Mouse (Mus musculus) lung, adult 2 months (tissue): ENCODE data around the gene Slc41a1. TPM values are rescaled to one million over a fixed set of nuclear protein-coding genes. Genes with fewer than 3 reads are reported as not detected.

Experiments
- DNase-seq: peaks from one replicate; pipeline ENCODE4 v3.0.0; 2022
- H3K4me1 ChIP-seq: fragments of 200-500 bp; 2 replicates; pipeline ENCODE4 v1.6.1; 2011; ENCODE audit warnings: low read length; ENCODE audit not compliant: control insufficient read depth, insufficient read depth
- H3K4me3 ChIP-seq: fragments of 200-500 bp; replicated peaks from 2 replicates; pipeline ENCODE3; 2011; ENCODE audit warnings: low read depth, mild to moderate bottlenecking, control low read depth, low read length; ENCODE audit errors: extremely low read depth
- CTCF ChIP-seq: fragments of 200-500 bp; IDR thresholded peaks from 2 replicates; pipeline ENCODE4 v1.5.1; 2011; ENCODE audit warnings: mild to moderate bottlenecking, low read length, control low read depth; ENCODE audit not compliant: insufficient read depth
- POLR2A ChIP-seq: fragments of 200-500 bp; IDR thresholded peaks from 2 replicates; pipeline ENCODE4 v1.6.1; 2011; ENCODE audit warnings: low read depth, mild to moderate bottlenecking, control low read depth, low read length, borderline replicate concordance; ENCODE audit errors: extremely low read depth
- WGBS: fragments of 180-500 bp; shearing (Covaris S2); methylation state at CpG from one replicate; pipeline ENCODE4 v1.1.7; 2018; 5-methylcytosine and 5-hydroxymethylcytosine counted together
- polyA plus RNA-seq: library from polyadenylated mRNA; depleted of rRNA; stranded (reverse); fragments of >200 nt; gene quantifications from 2 replicates; pipeline ENCODE4 v1.2.3, GENCODE M21; 2012; rRNA removed

The Slc41a1 gene
- 48.5 and 61.2 TPM in 2 replicates for polyA plus RNA-seq

GRCm38 (mm10) chr1:131827207-131827786 lies at the start of gene Slc41a1:
Gene Slc41a1, plus strand, starts transcription at chr1:131827493.
- no peak for DNase-seq
- peaks cover 12% of the 10 kb centered on the region for H3K4me1 ChIP-seq
- H3K4me3 ChIP-seq = peak within 1 kb of the TSS; percentile 90
- 3% methylated on average over 25 of the region's 25 CpGs for WGBS
- no peak for TF ChIP-seq CTCF
- TF ChIP-seq POLR2A = no peak; the same call in 1 of the 2 replicates

- no peak for DNase-seq
- Histone ChIP-seq H3K4me1 (no peaks in the 10 kb centered on the region), H3K4me3 (no peak overlapping the region)
- WGBS = 55% methylated on average over 3 of the region's 3 CpGs
- TF ChIP-seq POLR2A = no peak
- no peak for TF ChIP-seq CTCF
Observed at GRCm38 (mm10) chr1:131794591-131794990, 32.7 kb upstream of the Slc41a1 start.

GRCm38 (mm10) chr1:131795171-131795570 lies 32.1 kb upstream of the Slc41a1 start:
- no peak for DNase-seq
- TF ChIP-seq CTCF (no peak), POLR2A (no peak)
- H3K4me1 ChIP-seq = no peaks in the 10 kb centered on the region
- 76% methylated on average over 3 of the region's 3 CpGs for WGBS
- no peak overlapping the region for H3K4me3 ChIP-seq

GRCm38 (mm10) chr1:131797202-131797909 lies 29.9 kb upstream of the Slc41a1 start, which contains the start of gene Pm20d1:
Gene Pm20d1, plus strand, starts transcription at chr1:131797381.
- Histone ChIP-seq H3K4me3 (peak within 1 kb of the TSS; percentile 58), H3K4me1 (no peaks in the 10 kb centered on the region)
- TF ChIP-seq POLR2A = peak; percentile 43; the same call in 1 of the 2 replicates
- no peak for TF ChIP-seq CTCF
- DNase-seq = peak; percentile 51
- WGBS = 17% methylated on average over 26 of the region's 26 CpGs

GRCm38 (mm10) chr1:131800001-131800400 lies 27.3 kb upstream of the Slc41a1 start:
- Histone ChIP-seq H3K4me3 (no peak overlapping the region), H3K4me1 (no peaks in the 10 kb centered on the region)
- no peak for DNase-seq
- TF ChIP-seq CTCF = no peak
- no peak for TF ChIP-seq POLR2A
- WGBS = 48% methylated on average over 1 of the region's 1 CpGs

GRCm38 (mm10) chr1:131801071-131801470 lies 26.2 kb upstream of the Slc41a1 start:
- 91% methylated on average over 8 of the region's 8 CpGs for WGBS
- no peak overlapping the region for H3K4me3 ChIP-seq
- TF ChIP-seq CTCF (no peak), POLR2A (no peak)
- no peaks in the 10 kb centered on the region for H3K4me1 ChIP-seq
- no peak for DNase-seq

- DNase-seq = no peak
Observed at GRCm38 (mm10) chr1:131802652-131803051, 24.6 kb upstream of the Slc41a1 start.

GRCm38 (mm10) chr1:131804166-131804565 lies 23.1 kb upstream of the Slc41a1 start:
- Histone ChIP-seq H3K4me1 (no peaks in the 10 kb centered on the region), H3K4me3 (no peak overlapping the region)
- no peak for DNase-seq
- no peak for TF ChIP-seq CTCF
- WGBS = 91% methylated on average over 3 of the region's 3 CpGs

More at GRCm38 (mm10) chr1:131802652-131803051, 24.6 kb upstream of the Slc41a1 start:
- TF ChIP-seq CTCF = no peak
- no peak for TF ChIP-seq POLR2A
- H3K4me1 ChIP-seq = no peaks in the 10 kb centered on the region
- WGBS = 65% methylated on average over 5 of the region's 5 CpGs
- H3K4me3 ChIP-seq = no peak overlapping the region

GRCm38 (mm10) chr1:131808986-131809385 lies 18.3 kb upstream of the Slc41a1 start:
- DNase-seq = no peak
- no peaks in the 10 kb centered on the region for H3K4me1 ChIP-seq
- no peak for TF ChIP-seq CTCF
- no peak for TF ChIP-seq POLR2A
- 62% methylated on average over 1 of the region's 1 CpGs for WGBS
- H3K4me3 ChIP-seq = no peak overlapping the region

GRCm38 (mm10) chr1:131809651-131810050 lies 17.6 kb upstream of the Slc41a1 start:
- 77% methylated on average over 2 of the region's 2 CpGs for WGBS
- no peak for TF ChIP-seq POLR2A
- TF ChIP-seq CTCF = no peak
- H3K4me3 ChIP-seq = no peak overlapping the region
- no peak for DNase-seq
- no peaks in the 10 kb centered on the region for H3K4me1 ChIP-seq
